Mouse (Mus musculus) c-Kit-negative CD71-positive TER-119-positive erythroid progenitor cells, embryonic 14.5 days (primary cell): Measurements from ENCODE around the gene 0610040J01Rik.

ENCODE experiments used
- DNase-seq: peaks from one replicate; pipeline ENCODE4 v3.0.0-alpha.2; 2013; ENCODE audit warnings: low read depth, low spot score

Gene 0610040J01Rik

GRCm38 (mm10) chr5:63897820-63898110 lies 85.6 kb downstream of the 0610040J01Rik start:
- DNase-seq: no peak

DNA sequence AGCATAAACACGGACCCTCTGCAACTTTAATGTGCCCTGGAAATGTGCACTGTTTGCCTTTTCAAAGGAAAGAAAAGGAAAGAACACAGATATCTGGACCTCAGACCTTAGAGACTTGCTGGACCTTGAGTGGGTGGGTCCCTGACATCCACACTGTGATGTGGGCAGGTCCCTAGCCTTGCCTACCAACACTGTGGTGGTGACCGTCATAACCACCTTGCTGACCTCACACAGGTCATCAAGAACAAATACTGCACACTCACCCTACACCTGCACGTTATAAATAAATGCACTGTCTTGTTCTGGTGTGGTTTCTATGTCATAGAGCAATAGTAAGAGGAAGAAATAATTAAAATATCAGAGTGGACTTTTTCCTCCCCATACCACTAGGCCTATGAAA lies 91.2 kb downstream of the 0610040J01Rik start:
- no peak for DNase-seq

- peak; percentile 47 for DNase-seq
Observed at GRCm38 (mm10) chr5:63906149-63907093, 94.3 kb downstream of the 0610040J01Rik start.

DNA sequence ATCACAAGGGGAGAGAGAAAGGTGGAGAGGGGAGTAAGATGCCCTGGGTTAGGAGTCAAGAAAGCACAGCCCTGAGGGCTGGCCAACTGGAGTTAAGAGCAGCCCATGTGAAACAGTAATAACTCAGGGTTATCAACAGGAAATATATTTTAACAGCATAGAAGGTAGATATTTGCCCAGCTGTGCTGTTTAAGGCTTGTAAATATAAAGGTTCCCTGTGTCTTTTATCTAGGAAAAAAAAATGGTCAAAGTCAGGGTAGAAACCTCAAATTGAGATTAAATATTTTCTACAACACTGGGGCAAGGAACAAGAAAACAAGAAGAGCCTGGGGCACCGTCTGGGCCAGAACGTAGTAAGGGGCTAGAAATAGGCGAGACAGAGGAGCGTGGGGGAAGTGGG lies 95.3 kb downstream of the 0610040J01Rik start:
- DNase-seq: no peak

DNA sequence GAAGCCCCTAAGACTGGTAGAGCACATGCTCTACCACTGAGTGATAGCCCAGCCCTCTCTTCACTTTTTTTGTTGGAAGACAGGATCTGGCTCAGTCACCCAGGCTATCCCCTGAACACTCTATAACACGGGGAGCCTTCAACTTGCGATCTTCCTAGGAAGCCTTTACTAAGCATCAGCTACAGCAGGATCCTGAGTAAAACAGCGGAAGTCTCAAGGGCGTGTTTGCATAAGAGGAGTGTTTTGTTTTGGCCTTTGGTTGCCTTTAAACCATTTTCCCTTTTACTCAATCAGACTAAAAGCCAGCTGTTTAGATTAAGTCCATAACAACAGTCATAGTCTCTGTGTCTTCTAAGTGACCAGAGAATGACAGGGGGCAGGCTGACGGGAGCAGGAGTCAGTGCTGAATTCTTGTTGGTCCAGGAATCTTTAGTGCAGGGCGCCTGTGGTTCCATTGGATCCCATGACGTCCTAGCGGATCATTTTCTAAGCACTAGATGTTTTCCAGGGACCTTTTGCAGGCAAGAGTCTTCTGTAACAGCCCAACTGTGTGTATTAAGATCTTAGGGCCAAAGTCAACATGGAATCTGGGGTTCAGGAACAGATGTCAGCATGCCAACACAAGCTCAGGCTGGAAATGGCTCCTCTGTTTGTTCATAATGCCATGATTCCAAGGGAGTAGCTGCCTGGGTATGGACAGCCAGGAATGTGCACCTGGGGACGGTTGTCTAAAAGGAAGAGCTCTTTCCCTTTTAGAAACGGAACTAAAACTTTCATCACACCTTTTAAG lies 98.2 kb downstream of the 0610040J01Rik start:
- DNase-seq: no peak

- DNase-seq: no peak
Observed at GRCm38 (mm10) chr5:63914896-63915295, 102.7 kb downstream of the 0610040J01Rik start.

DNA sequence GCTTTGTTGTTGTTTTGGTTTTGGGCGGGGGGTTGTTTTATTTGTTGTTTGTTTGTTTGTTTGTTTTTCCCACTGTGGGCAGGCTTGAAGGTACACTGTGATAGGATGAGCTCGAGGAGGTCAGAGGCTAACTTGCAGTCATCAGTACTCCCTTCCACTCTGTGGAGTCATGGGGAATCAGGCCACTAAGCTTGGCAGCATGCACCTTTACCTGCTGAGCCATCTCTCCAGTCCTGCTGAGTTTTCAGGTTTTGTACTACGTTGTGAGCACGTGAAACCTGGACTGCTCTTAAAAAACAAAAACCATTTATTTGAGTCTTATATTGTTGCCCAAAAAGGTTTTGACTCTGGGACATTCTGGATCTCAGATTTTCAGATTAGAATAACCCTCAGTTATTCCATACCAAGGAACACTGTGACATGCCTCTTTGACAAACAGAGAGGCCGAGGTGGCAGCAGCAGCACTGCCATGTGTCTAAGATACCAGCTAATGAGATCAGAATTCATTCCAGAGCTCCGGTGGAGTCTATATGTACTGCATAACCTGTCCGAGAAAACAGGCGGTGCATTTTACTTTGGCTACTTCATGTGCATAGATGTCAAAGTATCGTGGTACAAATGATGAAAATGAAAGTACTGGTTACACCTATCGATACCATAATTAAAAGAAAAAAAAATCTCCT lies 104.4 kb downstream of the 0610040J01Rik start:
- no peak for DNase-seq

GRCm38 (mm10) chr5:63918201-63918600 lies 106.0 kb downstream of the 0610040J01Rik start:
- DNase-seq: no peak

- no peak for DNase-seq
Observed at GRCm38 (mm10) chr5:63923305-63924025, 111.3 kb downstream of the 0610040J01Rik start.

DNA sequence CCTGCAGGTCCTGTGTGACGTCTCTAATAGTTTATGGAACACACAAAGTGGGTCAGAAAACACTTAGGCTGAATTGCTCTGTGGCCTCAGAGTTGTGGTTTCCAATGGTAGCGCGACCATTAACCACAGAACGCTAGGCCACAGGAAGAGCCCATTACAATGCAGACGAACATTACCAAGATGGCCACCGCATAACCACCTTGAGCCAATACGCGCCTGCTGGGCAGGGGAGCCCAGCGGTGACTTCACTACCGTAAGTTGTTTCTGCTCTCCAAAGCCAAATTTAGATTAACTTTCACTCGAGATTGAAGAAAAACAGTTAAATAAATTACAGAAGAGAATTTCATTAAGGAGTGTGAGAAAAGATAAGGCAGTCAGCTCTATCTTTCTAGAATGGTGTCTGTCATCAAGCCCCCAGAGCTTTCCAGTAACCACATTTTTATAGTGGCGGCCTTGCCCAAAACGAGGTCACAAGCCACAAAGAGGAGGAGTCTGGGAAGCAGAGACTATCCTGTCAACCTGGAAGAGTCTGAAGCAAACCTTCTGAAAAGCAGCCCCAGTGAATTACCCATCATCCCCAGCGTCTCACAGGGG lies 113.0 kb downstream of the 0610040J01Rik start:
- DNase-seq: no peak

DNA sequence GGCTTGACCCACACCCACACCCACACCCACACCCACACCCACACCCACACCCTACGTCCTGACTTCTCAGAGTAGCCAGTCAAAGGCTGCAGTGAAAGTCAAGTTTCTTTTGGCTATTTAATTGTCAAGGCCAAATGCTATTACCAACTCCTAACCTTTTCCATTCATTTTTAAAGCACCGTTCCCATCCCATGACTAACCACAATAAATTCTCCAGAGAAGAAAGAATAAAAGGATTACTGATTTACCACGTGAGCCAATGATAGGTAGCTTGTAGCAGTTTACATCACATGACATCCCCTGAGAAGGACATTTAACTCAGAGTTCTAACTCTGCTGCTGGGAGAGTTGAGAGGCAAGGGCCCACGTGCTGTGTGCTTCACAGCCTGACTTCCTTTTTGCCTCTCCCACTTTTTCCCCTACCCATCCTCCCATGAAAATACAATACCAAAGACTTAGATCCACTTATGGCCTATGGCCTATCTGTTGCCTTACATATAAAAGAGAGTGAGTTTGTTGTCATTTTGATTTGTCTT lies 118.7 kb downstream of the 0610040J01Rik start:
- no peak for DNase-seq

DNA sequence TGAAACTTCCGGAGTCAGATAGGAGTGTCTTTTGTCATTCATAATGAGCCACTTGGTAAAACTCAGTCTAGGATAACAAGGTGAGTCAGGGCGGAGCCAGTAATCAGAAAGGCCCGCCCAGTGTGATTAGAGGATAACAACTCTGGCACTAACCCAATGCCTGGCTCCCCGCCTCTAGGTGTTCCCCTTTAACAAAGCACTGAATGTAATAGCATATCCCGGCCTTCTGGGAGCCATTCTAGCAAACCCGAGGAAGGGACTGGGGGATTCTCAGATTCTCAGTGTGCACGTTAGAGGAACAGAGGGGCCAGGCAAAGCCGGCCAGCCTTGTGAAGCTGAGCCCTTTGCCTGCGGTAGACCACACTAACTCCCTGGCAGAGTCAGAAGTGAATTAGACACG lies 120.7 kb downstream of the 0610040J01Rik start:
- DNase-seq: no peak

DNA sequence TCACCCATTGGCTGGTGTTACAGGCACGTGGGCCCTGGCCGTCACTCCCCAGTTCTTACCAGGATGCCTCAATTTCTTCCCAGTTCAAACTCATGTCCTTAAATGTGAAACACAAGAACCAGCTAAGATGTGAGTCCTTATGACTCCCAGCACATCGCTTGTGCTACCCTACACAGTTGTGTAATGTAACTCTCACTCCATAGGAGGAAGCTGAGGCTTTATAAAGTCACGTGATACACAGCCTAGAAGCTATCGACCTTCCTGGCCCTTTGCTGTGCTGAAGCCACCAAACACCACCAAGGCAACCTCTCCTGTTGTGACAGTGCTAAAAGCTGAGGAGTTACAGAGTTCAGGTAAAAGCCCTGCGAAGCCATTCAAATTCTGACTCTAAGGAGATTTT lies 123.4 kb downstream of the 0610040J01Rik start:
- no peak for DNase-seq

- DNase-seq: no peak
Observed at GRCm38 (mm10) chr5:63936740-63937139, 124.6 kb downstream of the 0610040J01Rik start.

DNA sequence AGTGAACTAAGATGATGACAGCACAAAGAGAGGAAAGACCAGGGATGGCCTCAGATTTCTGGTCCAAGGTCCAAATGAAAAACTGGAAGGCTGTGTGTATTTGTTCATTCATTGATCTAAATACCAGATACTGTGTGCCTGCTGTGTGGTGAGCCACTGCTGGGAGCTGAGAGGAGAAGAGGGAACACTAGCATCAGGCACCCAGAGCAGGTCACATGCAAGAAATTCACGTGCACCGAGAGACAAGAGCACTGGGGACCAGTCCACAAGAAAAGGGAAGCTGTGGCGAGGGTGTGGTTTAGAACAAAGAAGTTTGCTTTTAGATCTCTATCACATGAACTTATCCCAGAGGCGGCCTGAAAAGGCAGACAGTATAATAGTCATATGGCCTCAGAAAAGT lies 126.4 kb downstream of the 0610040J01Rik start:
- DNase-seq: no peak

DNA sequence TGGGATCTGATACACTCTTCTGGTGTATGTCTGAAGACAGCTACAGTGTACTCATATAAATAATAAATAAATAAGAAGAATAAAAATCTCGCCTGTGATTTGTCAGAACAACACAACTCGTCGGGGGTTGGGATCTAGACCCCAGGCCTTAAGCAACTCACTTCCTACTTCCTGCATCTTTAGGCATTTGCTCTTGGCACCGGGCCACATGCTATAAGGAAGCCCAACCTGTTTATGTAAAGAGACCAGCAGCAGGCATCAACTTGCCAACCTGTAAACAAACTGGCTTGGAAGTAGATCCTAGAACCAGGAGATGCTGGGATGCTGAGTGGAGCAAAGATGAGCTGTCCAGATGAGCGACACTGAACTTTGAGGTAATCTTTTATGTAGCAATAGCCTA lies 129.7 kb downstream of the 0610040J01Rik start:
- no peak for DNase-seq

GRCm38 (mm10) chr5:63943291-63943690 lies 131.1 kb downstream of the 0610040J01Rik start:
- DNase-seq: no peak

- no peak for DNase-seq
Observed at GRCm38 (mm10) chr5:63947526-63947925, 135.4 kb downstream of the 0610040J01Rik start.

GRCm38 (mm10) chr5:63949195-63949594 lies 137.0 kb downstream of the 0610040J01Rik start:
- DNase-seq: no peak
